Mouse (Mus musculus): ENCODE measurements at regions not wholly inside any gene's neighbourhood (a gene's known extent, or its start where the extent isn't known, plus 50 kb on each side); places are given as distances from the start of the nearest gene placed in this dataset.
"Not testable (repeated sequence)": the region's sequence is repeated elsewhere in the genome, so short reads cannot be mapped to it uniquely, and the experiment has no call there.

DNA sequence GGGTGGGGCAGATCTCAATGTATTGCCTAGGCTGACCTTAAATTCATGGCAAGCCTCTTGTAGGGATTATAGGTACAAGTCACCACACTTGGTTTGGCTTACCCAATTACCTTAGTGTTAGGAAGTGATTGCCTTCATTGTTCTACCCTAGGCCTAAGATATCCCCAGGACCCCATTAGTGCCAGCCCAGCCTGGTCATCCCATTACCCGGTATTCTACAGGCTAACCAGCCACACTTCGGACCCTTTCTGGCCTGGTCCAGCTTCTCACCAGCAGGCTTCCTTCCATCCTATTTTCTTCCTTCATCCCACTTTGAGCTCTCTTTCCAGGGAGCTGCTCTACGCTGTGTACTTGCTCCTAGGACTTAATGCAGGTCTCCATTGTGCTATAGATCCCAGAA is 59.5 kb downstream of the Tex35 start:
- DNase-seq = no peak

DNA sequence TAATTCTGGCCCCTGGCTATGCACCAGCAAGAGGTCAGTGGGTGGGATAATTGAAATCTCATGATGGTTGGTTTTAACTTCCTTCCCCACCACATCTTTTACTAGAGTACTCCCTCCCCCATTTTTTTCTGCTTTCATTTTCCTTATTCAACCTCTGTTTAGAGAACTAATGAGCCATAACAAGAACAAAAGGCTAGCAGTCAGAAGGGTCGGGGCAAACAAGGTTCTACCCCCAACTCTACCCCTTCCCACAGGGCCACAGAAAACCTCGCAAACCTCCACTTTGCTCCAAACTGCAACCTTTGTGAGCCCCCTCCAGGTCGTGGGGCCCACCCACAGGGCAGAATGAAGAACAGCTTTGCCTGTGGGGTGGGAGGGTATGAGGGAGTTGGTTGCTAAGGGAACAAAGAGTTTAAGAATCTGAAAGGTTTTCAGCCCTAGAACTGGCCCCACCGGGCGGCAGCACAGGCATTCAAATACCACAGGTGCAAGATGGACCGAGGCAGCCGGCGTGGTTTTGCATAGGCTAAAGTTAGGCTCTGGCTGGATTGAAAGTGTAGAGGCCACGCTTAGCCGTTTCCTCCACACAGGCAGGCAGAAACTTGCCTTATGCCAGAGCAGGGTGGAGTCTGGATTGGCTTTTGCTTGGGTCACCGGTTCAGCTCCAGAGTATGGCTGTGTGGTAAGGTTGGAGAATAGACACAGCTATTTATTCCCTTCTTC is 60.1 kb downstream of the Tex35 start:
- no peak for DNase-seq

DNA sequence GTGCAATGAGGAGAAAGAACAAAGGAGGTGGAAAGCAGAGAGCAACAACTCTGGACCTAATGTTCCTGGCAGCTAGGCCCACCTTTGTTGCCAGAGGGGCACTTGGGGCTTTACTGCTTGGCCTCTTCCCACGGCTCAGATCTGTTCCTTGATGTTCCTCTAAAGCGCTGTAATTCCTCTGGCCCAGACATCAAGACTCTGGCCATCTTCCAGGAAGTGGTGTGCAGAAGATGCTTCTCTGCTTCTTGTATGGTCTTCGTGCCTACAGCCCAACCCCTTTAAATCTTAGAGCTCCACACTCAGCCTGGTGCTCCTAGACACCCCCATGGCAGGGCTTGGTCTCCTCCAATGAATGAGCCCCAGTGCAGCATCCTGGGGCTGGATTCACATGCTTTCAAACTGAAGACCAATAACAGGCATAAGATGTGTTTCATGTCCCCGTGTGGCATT is 60.7 kb downstream of the Tex35 start:
- DNase-seq = no peak

DNA sequence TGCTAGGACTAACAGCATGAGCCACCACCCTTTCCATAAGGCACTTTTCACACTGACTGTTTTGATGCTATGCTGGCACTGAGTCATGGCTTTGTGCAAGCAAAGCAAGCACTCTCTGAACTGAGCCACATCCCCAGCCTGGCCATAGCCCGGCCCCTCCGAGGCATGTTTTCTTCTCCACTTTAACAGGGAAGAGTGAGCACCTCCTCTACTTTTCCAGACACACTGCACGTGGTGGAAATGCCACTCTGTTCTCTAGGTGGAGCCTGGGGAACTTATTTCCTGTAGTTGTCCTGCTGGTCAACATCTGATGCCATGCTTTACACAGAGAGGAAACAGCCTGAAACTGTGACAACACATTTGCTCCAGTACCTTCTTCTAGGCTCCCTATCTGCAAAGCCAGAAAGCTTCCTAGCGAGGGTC is 61.7 kb downstream of the Tex35 start:
- no peak for DNase-seq

DNA sequence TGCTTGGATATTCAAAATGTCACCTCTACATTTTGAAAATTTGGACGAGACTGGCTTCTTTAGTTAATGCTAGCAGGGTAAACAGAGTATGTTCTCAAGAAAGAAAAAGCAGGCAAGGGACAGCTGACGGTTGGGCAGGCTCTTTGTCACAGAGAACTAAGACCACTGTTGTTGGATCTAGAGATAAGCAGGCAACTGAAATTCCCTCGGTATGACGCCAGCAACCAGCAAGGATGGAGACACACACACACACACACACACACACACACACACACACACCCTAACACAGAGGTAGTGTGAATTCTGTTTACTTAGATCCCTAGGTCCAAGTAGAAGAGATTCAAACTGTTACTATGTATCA is 68.7 kb downstream of the Tex35 start:
- no peak for DNase-seq

DNA sequence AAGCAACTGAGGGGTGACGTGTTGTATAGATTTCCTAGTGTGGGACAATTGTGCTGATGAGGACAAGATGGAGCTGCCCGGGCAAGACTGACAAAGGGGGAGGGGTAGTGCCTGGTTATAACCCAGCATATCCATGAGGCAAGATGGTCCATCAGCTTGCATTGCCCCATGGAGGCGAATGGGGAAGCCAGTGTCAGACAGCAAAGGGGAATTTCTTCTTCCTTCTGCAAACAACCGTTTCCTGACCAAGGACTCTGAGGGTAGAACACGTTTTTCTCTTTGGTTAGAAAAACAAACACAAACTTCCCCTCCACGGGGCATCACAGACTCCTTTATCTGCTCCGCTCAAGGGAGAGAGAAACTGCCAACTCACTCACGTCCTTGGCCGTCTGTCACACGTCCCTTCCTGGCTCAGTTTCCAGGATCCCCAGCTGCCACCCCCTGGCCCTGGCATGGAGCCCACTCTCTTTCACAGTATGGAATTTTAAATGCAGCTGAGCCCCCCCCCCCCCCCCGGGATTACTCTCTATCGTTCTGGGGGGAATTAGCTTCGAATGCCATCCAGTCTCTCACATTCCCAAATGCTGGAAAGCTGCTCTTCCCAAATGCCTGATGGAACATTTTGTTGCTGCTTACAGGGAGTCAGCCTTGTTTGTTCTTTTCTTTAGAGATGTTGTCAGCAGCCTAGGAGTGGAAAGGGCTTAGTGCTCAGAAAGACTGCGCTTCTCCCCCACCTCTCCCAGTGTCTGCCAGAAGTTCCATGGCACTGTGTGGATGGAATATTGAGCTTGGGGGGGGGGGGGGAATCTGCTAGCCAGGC is 69.3 kb downstream of the Tex35 start:
- DNase-seq = peak; percentile 60

DNA sequence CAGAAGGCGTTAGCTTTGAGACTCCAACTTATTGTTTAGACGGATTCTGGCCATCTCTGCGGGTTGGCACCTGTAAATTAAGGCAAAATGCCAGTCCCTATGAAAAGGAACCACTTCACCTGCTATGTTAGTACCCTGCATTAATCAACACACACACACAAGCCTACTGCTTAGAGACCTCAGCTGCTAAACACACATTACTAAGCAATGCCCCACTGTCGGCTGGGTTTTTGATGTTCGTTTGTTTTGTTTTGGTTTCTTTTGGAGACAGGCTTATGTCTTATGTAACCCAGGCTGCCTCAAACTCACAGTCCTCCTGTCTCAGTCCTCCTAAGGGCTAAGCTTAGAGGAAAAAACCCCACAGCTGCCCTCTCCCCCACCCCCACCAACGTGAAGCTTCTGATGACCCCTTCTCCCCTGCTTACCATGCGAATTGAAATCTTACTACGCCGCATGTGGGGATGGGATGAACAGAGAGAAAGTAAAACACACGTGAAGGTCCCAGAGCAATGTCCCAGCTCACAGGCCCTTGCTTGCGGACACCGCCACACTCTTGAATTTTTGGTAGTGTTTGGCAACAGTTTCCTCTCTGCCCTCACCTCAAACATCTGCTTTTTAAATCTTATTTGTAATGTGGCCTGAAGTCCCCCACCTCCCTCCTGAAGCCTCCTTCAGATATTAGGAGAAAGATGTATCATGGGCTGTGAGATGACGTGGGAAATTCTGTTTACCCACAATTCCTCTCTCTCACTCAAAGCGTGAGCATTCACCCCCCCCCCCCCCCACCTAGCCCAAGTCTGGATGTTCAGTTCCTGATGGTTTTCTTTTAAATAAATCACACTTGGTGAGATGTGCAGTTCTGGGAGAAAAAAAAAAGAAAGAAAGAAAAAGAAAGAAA is 70.1 kb downstream of the Tex35 start:
- DNase-seq = no peak

DNA sequence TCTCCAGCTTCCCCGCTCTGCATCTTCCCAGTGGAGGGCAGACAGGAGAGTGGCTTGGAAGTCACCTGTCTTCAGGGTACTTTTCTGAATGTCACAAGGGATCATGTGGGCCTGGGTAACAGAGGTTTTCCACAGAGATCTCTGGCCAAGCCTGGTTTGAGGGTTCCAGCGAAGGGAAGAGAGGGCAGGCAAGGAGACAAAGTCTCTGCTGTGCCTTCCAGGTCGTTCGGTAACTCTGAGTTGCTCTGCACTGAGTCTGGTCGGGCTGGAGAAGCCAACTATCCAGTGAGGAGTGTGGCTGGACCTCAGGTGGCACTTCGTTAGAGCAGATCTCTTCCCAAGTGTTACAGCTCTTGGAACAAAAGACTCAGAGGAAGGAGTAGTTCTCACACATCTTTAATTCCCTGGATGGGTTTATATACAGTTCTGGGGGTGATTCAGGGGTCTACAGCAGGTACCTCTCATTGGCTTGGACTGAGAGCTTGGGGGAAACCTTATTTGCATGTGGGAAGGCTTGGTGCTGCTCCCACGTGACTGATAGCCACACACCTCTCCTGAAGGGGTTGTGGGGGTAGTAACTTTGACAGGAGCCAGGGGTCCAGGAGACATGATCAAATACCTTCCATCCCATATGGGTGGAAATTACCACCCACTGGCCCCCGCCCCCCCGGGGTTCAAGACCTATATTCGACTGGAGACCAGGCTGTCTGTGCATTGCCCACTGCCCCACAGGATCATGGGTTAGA is 71.1 kb downstream of the Tex35 start:
- no peak for DNase-seq

DNA sequence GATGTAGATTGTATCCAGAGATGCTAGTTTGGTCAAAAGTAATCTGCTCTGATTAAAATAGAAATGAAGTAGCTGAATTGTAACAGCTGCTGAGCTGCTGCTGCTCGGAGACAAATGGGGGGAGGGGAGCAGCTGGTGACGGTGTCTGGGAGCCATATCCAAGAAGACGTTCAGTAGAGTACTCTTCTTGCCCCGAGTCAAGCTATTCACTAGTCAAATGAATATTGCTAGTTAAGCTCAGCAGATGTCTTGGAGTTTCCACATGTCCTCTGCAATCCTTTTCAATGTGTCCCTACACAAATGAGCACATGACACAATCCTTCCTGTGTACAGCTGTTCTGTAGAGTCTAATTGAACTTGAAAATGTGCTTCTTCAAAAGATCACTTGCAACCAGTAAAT is 71.7 kb downstream of the Tex35 start:
- DNase-seq = peak; percentile 38

DNA sequence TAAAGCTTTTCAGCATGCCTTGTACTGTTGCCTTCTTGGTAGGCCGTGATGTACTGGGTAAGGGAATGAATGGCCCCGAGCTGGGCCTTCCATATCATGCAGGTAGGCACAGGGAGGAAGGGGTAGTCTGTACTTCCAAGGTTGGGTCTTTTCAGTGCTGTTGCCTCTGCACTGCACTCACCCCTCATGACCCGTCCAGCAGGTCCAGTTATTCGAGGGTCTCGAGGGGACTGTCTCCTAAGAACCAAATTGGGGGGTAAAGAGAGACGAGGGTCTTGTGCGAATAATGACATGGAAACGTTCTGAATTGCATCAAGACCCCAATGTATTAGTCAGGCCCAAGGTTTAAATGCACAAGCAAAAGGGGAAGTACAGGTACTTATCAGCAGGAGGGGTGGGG is 73.3 kb downstream of the Tex35 start:
- DNase-seq = not testable (repeated sequence)

DNA sequence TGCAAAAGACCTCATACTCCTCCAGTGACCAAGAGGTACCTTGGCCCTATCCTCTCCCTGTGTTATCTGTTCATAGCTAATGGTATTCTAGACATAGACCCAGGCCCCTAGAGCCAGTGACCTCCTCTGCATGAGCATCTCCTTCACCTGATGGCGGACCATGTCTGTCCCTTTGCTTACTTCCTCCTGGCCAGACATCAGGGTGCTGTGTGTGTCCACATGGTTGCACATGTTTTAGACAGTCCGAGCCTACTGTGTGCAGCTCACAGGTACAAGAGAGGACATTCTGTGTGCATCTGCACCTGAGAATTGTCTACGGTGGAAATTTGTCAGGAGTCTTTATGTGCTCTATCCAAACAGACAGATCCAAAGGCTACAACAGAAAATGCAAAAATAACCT is 79.8 kb downstream of the Tex35 start:
- no peak for DNase-seq

DNA sequence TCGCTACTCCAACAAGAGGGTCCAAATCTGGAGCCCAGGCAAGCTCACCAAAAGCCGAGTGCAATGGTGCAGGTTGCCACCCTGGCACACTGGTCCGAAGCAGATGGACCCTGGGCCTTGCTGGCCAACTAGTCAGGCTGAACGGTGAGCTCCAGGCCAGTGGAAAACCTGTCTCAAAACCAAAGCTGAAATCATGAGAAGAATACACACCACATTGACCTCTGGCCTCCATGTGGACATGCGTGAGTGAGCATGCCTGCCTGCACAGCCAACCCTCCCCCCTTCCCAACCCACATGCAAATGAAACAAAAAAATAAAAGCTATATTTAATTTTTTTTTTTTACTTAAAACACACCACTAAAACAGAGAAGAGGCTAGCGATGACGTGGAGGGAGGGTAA is 80.8 kb downstream of the Tex35 start:
- peak; percentile 49 for DNase-seq

DNA sequence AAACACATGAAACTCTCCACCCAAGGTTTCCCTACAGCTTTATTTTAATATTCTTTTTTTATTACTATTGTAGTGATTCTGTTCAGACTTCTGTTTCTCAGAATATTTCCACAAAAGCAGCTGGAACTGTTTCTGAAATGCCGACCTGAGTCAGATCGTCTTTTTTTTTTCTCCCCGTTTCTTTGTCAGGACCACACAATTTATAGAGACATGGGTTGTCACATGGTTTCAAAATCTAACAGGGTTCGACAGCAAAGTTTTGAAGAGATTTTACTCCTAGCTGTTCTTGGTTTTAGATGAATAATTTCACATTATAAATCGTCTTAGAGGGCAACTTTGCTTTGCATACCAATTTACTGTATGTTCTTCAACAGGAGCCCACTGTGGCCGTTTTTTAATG is 84.0 kb upstream of the Ralgps2 start:
- DNase-seq = no peak

DNA sequence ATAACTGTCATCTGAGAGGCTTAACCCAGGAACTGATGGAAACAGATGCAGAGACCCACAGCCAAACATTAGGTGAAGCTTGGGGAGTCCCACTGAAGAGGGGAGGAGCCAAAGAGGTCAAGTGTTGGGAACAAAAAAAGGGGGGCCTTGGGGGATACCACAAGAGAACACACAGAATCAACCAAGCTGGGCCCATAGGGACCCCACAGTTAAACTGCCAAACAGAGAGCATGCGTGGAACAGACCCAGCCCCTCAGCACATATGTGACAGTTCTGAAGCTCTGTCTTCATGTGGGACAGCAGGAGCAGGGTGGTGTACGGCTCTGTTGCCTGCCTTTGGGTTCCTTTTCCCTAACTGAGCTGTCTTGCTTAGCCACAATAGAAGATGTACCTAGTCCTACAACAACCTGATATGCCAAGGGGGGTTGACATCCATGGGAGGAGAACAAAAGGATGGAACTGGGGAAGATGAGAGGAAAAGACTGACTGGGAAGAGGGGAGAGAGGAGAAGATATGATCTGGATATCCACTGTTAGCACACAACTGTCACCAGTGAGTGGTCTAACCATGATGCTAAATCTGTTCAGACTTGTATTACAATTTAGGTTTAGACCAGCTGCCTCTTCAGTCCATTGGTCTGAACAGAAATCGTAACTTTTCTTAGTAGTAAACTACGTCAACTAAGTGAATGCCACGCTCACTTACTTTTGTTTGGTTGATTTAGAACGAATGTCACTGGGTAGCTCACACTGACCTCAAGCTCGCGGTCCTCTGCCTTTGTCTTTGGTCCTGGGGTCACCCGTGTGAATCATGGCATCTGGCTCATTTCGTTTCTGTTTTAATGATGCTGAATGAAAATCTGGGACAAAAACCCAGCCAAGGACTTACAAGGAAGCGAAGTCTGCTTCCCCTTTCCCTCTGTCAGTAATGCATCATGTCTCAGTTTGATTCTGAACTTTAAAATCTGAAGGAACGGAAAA is 83.3 kb upstream of the Ralgps2 start:
- DNase-seq = no peak

DNA sequence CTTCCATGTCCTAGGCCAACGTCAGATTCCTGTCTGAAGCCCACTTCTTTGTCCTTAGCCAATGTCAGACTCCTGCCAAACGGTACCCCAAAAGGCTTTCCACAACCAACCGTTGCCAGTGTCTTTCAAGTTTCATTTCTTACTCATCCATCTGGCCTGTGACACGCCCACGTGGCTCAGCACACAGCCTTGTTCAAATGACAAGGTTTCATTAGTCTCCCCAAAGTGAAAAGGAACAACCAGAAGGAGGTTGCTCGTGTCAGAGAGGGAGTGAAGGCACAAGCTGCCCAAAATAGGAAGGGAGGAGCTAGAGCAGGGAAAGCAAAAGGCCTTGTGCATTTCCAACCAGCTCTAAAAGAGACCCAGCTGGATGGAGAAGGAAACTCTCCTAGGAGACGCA is 80.5 kb upstream of the Ralgps2 start:
- no peak for DNase-seq

DNA sequence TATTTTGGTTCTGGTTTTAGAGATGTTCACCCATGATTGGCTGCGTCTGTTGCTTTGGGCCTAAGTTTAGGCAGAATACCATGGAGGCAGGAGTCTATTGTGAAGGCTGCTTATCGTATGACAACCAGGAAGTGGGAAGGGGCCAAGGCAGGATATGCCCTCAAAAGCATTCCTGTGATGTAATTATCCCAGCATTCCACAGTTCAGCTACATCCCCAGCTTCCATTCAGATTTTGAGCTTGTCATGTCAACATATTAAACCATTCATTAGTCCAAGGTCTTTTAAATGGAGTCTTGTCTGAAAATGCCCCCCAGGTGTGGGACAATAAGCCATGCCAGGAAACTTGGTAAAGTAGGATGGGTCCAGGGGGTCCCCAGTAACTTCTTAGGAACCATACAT is 79.3 kb upstream of the Ralgps2 start:
- no peak for DNase-seq

DNA sequence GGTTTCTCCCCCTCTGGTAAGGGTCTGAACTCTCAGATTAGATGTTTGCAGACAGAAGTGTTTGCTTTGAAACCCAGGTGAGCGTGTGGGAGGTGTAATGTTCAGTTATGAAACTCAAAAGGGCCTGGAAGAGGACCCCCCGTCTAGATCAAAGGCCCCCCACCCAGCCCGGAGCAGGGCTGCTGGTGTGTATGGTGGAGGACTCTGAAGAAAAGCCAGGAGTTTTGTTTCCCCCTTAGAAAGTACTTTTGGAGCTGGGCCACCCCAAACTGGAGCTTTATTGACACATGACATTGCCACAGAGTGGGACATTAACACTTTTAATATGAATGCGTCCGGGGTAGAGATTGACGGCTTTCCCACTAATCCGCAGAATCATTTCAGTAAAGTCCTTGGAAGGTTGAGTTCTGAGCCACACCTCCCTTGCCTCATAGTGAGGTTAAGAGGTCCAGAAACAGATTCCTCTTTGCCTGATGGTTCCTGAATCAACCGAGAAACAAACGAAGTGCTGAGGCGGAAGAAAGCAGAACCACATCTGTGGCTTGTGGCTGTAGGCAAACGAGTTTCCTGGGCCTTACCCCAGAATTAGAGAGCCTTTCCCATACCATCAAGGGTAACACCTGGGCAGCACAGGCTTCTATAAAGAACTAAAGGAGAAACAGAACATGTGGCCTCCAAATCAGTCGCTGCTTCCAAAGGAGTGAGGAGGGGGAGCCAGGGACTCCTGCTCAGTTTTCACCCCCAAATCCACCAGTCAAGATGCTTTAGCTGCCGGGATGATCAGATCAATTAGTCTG is 78.0 kb upstream of the Ralgps2 start:
- no peak for DNase-seq

DNA sequence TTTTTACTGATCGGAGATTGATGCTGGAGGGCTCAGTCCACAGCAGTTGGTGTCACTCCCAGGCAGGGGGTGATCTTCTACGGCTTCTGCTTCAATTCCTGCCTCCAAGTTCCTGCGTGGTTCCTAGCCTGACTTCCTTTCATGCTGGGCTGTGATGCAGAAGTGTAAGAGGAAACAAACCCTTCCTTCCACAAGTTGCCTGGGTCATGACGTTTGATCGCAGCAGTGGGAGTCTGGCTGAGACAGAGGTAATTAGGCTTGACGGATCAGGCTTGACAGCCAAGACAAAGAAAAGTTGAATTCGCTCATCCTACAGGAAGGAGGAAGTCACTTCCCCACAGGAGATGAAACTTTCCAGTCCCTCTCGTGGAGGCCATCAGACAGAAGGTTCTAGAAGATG is 77.2 kb upstream of the Ralgps2 start:
- peak; percentile 37 for DNase-seq

DNA sequence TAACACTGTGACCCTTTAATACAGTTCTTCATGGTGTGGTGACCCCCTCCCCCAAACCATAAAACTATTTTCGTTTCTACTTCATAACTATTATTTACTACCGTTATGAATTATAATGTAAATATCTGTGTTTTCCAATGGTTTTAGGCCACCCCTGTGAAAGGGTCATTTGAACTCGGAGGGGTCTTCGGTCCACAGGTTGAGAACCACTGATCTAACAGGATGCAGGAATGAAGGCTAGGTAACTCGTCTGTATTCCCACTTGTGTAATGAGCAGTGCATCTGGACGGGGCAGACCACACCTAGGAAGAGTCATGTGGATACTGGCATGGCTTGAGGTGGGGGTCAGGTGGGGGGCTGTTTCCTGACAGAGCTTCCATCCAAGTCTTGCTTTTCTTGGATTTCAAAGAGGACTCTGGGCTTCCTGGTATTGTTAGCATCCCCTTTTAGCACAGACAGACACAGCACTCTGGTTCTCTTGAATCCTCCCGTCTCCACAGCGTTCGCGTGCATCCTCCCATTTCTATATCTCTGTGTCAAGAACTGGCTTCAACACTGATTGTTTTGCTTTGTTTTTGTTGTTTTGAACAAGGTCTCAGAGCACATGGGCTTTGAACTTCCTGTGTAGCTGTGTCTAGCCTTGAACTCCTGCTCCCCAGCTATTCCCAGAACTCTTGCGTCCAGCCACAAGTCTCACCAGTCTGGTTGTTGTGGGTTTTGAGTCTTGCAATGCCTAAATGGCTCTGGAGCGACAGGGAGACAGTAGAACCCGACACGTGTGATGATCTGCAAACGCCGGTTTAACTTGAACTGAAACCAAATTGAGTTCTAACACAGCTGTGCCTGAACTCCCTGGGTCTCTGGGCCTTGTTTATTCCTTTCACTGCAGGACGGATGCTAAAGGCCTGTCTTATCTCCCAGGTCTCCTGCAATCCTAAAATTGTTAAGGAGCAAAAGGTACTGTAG is 75.4 kb upstream of the Ralgps2 start:
- no peak for DNase-seq
